Mouse (Mus musculus) layer of hippocampus, postnatal 25 days (tissue): ENCODE measurements at regions not wholly inside any gene's neighbourhood (a gene's known extent, or its start where the extent isn't known, plus 50 kb on each side); places are given as distances from the start of the nearest gene placed in this dataset.
A peak's percentile ranks its signal among the peaks of the same experiment; 100 is the strongest.

Experiments used
- DNase-seq, 2 experiments: peaks; one replicate each; pipeline ENCODE4 v3.0.0; 2022; ENCODE audit warnings: mixed read lengths in 2 of 2, low spot score in 1 of 2; ENCODE audit errors: extremely low spot score in 1 of 2

DNA sequence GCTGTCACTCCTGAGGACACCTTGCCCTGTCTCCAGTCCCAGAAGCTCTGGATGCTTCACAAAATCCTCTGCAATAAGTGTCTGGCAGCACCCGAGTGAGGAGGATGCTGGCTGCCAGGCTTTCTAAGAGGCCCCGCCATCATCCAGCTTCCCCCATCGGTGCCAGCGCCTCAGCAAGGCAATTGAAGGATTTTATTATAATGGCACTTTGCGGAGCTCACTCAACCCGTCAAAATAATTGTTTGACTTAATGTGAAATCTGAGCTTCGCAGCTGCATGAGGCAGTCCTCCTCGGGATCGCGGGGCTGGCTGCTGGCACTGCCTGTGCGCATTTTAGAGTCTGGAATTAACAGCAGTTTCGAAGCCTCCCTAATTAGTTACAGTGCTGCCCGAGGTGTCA lies 453.8 kb upstream of the Kdm8 start:
- peak in 1 of 2 experiments; percentile 13 for DNase-seq

DNA sequence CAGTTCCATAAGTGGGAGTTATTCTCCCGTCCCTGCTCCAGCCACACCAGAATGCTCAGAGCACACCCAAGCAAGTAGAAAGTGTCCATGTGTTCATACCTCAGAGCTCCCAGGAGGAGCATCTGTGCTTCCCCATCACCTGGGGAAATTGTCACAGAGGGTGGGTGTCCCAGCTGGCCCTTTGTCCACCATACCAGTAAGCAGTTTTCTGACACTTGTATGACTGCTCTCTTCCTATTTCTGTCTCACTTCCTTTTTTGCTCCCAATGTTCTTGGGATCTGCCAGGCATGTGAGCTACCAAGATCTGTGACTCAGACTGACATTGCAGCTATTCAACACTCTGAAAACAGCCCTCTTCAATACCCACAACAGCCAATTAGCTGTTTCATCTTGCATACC lies 447.9 kb upstream of the Kdm8 start:
- no peak for DNase-seq

DNA sequence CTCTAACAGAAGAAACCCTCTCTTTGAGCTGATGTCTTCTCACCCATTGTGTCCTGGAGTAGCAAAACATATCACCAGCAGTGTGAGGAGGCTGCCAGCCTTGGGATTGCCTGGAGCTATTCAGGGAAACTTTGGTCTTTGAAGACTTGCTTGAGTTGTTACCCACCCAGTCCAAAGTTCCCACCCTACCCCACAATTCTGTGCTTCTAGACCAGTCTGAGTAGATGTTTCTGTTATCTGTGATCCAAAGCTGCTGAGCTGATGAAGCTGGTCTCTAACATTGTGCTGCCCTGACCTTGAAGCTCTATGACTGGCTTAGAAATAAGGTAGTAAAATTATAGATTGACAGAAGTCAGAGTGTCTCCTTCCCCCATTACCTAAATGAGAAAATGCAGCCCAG lies 443.8 kb upstream of the Kdm8 start:
- DNase-seq: no peak

DNA sequence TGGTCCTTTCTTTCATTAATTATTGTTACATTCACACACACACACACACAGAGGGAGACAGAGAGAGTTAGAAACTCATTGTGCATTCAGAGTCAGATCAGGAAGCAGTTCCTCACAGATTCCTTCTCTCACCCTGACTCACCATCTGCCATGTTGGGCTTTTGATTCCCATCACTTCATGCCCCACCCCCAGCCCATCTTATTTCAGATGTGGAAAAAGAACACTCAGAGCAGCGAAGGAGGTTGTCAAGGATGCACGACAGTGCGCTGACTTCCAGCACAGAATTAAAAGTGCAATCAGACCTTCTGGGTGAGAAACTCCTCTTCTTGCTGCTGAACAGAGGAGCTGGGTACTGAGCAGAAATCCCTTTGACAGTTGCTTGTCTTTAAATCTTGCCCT lies 438.8 kb upstream of the Kdm8 start:
- DNase-seq: no peak

DNA sequence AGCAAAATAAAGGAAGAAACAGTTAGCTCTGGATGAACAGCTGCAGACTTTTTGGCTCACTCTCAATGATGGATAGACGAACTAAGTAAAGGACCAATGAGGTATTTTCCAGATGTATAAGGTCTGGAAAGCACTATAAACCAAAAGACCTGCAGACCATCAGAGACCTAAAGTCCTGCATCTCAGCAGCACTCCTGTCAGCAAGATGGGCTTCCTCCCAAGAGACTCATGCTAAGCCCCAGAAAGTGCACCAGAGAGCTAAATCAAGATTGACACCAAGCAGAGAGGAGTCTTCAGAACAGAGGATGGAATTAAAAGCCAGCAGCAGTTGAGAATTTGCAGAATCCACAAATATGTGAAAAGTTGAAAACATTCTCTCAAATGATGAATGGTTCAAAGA lies 425.2 kb upstream of the Kdm8 start:
- DNase-seq: no peak

DNA sequence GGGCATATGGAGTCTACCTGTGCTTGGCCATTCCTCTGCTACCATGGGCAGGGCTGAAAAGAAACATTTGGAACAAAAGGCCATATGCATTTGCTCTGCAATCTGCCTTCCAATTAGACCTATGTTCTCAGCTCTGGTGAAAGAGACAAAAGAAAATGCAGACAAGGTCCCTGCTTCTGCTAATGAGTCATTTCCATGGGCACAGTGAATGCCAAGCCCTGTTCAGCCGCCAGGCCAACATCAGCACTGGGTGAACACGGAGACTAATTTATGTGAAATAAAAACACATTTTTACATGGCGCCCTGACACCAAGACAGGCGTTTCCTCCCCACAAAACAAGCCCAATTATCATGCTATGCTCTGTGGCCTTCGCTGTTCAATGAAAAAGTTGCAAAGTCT lies 419.5 kb upstream of the Kdm8 start:
- DNase-seq: no peak

DNA sequence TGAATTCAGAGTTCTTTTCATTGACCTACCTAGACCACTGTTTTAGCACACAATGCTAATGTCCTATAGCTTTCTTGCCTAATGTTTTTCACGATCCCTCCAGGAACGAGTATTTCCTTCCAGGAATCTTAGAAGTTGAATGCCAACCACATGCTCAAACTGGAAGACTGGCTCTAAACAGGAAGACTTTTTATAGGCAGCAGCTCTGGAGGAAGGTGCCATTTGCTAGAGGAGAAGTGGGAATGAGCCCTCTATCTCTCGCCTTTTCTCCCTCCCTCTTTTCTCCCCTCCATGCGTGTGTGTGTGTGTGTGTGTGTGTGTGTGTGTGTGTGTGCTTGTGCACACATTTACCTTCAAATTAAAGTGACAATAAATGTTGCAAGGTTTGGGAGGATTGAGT lies 410.7 kb upstream of the Kdm8 start:
- no peak for DNase-seq

DNA sequence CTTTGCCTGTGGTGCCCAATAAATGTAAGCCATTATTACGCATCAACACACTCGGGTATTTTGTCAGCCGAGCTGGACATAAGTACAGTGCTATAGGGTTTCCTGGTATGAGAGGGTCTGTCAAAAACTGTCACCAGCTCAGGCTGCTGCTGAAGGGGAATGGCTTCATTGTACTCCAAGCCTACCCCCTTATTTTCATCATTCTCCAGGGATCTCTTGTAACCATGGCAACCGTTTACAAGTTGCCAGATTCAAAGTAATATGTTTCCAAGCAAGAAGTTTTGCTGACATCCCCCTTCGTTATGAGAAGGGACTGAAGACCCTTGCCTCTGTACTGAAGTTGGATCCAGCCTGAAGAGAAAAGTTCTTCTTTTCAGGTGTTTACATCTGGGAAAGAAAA lies 410.3 kb upstream of the Kdm8 start:
- DNase-seq: no peak

DNA sequence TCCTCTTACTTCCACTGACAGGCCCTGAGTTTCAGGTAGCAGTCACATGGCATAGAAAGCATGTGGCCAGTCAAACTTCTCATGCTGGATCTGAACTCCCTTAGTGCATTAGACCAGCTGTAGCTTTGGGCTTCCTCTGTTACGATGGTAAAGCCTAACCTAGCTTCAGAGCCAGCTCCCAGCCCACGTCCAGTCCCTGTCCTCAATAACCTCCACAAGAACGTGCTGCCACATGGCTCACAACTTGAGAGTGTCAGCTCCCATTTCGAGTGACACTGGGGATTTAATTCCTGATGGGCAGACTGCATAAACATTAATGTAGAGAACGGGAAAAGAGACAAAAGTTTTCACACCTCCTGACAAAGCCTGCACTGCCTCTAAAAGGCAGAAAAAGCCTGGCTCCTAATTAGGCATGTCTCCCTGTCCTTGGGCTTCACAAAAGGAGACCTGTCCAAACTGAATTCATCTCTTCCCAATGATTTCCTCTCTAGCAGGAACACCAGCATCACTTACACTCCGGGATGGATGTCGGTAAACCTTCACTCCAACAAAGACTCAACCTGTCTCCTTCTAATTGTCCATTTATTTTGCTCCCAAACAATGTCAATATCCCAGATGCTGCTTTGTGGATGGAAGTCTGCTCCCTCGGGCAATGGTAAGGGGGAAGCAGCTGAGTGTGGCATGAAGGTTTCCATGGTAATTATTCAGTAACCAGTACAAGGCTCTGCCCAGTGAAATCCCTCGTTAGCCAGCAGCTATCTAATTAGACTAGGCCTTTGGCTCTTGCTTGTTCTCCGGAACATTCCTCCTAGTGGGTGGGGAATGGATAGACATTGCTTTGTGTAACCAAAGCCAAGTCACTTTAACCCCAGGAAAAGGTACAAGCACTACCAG lies 408.1 kb upstream of the Kdm8 start:
- no peak for DNase-seq

DNA sequence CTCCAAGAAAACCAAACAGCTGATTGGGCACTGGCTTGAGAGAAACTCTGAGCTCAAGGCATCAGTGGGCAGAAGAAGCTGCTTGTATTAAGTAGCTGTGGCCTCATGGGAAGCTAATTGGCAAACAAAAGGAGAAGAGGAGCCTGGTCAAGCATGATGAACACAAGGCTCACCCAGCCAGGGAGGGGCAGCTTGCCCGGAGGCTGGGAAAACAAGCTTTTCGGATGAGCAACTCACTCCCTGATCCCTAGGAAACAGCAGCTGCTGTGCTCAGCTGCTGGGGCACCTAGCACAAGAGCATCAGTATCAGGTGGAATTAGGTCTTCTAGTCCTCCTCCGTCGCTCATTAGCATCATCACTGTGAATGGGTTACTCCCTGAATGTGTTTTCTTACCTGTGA lies 405.6 kb upstream of the Kdm8 start:
- no peak for DNase-seq

DNA sequence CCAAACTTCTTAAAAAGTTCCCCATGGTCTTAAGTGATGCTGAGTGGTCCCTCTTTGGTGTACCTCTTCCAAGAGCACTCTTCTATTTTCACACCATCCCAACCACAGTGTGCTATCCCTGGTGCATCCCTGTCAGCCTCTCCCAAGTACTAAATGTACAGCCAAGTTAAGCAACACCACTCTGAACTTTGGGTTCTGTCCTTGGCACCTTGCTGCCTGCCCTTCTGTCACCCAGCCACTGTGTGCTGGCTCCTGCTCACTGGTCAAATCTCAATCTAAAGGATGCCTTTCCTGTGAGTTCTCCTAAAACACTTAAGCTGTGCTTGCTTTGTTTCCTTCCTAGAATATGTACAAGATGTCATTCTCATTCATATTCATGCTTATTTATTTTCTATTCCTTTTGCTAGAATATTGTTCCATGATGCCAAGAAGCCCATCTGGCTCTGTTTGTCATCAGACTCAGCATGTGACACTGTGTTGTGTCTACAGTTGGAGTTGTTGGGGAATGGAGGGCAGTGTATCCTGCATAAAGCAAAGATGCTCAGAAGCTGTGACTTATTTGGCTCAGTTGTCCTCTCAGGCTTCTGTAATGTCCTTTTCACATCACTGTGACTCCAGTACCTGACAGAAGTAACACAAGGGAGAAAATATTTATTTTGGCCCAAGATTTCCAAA lies 388.4 kb upstream of the Kdm8 start:
- DNase-seq: peak in 1 of 2 experiments; percentile 4

DNA sequence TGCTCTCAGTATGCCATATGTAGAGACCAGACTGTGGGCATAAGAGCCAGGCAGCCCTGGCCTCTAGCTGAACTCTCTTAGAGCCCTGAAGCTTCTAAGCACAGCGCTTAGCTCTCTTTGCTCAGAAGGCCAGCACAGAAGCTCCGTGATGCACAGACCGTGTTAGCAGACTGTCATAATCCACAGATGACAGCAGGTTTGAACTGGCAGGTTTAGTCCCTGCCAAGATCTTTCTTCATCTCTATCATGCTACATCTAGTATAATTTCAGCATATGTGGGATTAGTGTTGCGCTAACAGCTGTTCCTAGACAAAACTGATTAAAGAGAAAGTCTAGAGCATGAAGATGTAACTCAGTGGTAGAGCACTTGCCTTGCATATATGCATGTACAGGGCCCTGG lies 342.0 kb upstream of the Kdm8 start:
- DNase-seq: no peak

DNA sequence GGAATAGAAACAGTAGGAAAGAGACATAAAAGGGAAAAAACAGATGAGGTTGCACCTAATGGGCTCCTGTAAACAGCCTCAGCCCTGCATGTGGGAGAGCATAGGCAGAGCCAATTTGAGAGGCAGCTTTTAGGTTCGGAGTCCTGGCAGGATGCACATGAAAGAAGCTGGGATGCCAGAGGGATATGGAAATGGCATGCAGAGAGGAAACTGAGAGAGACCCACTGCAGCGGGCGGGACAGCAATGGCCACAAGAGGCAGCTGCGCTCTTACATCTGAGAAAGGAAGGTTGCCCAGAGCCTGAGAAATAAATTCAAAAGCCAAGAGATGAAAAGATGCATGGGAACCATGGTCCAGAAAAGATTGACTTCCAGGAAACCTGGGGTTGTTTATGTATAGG lies 340.5 kb upstream of the Kdm8 start:
- no peak for DNase-seq

DNA sequence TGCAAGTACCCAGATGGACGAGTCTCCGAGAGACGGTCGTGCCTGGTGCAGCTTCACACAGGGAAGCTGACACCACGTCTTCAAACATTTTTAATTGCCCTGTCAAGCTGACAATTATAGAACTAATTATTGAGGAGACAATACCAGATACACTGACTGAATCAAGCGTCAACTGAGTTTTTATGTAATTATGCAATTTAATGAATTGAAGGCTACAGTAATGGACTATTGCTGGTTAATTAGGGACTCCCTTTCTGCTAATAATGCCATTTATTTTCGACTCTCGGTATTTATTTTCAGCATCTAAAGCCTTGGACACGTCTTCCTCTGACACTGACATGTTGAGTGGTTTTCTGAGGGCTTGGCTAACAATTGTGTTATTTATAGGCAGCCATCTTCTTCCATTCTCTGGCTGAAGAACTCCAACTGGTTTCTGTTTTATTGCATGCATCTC lies 331.6 kb upstream of the Kdm8 start:
- no peak for DNase-seq

DNA sequence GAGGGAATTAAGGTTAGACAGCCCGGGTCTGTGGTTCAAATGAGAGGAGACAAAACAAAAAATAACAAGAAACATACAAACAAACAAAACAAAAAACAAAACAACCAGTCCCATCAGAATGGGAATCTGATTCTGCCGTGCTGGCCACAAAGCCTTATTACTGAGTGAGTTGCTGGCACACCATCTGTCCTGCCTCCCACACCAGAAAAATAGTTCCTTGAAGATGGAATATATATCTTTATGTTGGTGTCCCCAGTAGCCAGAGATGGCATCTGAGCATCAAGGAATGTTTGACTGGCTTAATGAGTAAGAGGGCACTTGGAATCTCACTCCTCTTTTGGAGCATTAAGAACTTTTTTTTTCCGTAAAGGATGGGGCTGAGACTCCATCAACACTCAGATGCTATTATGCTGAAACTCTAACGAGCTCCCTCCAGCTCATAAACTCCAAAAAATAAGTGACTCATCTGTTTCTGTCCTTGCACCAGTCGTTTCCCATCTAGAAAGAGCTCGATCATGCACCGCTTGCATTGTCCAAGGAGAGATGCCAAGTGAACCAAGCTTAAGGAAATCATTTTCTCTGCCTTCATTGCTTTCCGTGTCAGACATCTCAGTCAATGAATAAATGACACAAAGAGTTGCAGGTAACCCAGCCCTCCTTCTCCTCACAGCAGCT lies 329.0 kb upstream of the Kdm8 start:
- DNase-seq: no peak

DNA sequence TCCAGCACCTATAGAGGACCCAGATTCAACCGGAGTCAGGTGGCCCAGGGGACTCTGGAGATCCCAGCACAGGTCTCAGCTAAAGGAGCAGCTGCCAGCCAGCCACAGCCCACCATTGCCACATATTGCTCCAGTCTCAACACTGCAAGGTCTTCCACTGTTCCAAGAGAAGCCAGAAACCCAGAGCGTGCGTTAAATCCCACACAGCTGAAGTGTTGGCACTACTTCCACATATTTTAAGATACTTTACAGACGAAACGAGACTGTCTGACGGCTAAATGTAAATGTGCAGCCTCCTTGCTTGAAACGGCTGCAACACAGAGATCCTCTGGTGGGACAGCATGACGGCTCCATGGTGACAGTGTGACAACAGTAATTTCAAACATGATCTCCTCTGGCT lies 327.3 kb upstream of the Kdm8 start:
- DNase-seq: no peak

DNA sequence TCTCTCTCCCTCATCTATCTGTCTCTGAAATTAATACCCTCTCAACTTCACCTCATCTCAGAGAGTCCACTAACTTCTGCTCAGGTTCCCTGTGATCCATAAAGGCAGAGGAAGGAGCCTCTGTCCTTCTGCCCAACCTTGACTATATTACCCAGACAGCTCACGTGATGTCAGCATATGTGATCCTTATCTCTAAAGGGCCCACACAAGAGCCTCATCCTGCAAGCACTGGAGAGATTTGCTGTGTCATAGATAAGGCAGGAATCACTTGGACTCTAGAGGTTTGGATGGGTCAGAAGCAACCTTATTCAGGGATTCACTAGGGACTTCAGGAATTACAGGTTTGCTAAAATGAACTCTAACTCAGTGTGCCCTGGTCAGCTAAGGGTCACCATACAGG lies 315.3 kb upstream of the Kdm8 start:
- DNase-seq: no peak

DNA sequence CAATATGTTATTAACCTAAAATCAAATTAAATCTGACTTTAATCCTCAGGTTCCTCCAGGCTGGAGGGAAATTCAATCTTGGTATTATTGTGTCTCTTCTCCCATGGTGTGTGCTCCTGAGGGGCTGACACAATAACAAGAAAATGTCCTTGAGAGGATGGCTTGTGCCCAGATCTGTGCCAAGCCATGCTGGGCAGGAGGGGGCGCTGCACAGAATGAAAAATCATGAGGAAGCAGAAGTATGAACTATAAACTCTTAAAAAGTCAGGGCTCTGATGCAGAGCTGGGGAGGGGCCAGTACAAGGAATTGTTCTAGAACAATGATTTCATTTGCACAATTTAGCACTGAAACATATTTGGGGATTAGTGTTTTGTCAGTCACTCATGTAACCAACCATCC lies 312.5 kb upstream of the Kdm8 start:
- no peak for DNase-seq

DNA sequence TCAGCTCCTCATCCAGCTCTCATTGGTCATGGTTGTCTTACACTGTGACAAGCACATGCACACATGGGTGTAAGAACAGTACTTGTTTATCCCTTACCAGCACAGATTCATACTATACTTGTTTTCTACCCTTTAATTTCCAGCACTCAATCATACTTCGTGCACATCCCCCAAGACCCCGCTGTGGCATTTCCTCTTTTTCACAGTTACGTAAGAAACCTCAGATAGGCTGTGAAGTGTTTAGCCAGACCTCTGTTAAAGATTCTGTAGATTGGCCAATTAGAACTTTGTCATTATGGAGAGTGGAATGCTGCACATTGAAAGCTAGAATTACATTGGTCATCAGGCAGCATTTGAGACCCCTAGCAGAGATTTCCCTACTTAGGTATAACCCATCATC lies 305.9 kb upstream of the Kdm8 start:
- no peak for DNase-seq

DNA sequence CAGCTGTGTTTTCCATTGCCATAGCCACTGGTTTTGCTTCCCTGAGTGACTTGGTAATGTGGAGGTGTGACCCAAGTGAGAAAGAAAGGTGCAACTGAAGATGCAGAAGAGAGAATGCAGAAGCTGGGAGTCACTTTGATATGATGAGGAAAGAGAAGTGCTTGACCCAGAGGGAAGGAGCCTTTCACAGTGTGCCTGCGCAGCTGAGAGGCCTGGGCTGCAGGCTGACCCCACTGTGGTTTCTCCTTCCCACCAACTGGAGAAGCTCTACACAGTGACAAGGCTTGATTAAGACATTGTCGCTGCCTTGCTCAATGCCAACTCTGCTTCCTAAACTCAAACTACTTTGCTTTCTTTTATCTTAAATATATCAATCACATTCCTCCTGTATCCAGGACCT lies 305.3 kb upstream of the Kdm8 start:
- DNase-seq: no peak

DNA sequence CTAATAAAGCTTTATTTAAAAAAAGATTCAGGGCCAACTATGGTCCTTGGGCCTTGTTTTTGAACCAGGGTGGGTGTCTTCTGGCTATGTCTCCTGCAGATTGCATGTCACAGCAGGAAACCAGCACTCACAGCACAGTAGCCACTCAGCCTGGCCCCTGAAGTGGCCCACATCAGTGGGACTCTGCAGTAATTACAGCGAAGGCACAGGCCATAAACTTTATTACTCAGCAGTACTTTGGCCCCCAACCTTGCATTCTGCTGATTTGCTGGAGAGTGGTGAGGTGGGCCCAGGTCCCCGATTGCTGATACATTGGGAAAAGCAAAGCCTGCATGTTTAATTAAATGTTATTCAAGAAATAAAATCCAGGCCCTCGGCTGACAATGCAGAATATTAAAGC lies 303.6 kb upstream of the Kdm8 start:
- DNase-seq: no peak

DNA sequence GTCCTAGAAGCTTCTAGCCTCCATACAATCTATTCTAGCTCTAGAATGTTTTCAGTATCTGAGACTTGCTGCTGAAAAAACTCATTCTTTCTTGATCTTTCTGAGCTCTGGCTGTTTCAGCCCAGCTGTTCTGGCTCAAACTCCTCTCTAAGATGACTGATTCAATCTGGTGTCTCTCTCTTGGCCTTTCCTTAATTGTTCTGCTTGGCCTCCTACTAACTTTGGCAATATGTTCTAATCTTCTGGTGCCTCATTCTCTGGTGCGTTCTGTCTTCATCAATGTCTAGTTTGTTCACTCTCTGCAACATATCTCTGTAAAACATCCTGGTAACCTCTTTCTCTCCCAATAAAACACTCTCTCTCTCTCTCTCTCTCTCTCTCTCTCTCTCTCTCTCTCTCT lies 302.6 kb upstream of the Kdm8 start:
- no peak for DNase-seq
